Mouse (Mus musculus): ENCODE data around the gene Pfdn6.

The Pfdn6 gene

DNA sequence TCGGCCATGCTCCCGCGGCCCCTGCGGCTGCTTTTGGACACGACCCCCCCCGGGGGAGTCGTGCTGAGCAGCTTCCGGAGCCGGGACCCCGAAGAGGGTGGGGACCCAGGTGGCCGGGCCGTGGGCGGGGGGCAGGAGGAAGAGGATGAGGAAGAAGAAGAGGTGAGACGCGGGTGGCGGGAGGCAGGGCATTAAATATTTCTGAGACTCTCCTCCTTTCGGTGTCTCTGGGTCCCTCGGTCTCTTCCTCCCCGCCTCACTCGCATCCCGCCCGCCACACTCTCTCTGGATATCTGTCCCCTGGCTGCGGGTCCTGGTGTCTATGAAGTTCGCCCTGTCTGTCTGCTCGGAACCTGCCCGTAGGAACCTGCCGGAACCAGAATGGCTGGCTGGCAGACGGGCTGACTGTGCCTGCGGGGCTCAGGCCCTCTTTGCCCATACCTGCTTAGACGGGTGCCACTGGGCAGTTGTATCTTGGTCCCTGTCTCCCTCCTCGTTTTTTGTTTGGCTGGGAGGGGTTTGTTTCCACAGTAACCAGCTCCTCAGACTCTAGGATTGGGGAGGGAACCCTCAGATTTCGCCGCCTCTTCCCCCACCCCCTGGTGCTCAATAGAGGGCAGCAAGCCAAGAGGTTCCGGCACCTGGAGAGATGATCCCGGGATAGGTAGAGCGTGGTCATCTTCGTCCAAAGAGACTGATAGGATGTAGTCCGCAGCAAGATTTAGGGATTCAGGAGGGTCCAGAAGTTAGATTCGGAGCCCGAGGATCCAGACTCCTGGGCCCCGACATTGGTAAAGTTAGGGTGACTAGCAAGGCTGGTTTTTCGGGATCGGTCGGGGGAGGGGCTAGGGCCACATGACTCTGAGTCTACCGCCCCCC lies 9.6 kb downstream of the Pfdn6 start:
- DNase-seq, result peak; percentile 81 to 88

DNA sequence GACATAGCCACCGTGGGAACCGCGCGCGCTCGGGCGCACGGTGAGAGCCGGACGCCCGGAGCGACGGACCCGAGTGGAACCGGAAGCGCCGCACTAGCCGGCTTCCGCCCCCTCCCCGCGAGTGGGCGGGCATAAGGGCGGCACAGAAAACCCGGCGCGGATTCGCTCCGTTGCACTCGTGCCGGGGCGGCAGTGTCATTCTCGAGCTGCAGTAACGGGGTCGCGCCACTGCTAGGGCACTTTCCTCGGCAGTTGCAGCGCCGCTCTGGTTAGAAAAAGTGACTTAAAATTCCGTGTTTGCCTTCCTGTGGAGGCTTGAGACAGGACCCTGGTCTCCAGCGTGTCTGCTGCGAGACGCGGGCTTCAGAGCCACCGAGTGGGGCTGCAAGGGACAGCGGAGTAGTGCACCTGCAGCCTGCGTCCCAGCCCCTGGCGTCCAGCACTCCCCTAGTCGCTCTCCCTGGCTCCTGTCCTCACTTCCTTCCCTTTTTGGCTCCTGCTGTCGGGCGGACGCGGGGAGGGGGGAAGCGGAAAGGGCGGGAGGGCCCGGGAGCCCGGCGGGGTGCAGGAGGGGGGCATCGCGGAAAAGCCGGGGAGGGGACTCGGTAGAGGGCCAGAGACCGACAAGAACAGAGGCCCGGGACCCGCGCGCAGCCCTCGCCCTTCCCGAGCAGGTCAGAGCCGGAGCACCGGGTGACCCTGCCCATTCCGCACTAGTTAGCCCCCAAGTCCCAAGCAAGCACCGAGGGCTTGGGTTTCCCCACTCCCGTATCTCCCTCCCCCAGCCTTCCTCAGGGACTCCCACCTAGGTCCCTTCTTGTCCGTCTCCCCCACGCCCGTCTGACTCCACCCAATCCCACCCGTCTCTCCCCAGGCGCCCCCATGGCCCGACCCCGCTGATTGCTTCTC lies 10.5 kb downstream of the Pfdn6 start, which contains the start of gene Rgl2:
Gene Rgl2, plus strand, starts transcription at position 173 of the 909 bp plus-strand sequence.
- peak; percentile 88 to 89 for DNase-seq

DNA sequence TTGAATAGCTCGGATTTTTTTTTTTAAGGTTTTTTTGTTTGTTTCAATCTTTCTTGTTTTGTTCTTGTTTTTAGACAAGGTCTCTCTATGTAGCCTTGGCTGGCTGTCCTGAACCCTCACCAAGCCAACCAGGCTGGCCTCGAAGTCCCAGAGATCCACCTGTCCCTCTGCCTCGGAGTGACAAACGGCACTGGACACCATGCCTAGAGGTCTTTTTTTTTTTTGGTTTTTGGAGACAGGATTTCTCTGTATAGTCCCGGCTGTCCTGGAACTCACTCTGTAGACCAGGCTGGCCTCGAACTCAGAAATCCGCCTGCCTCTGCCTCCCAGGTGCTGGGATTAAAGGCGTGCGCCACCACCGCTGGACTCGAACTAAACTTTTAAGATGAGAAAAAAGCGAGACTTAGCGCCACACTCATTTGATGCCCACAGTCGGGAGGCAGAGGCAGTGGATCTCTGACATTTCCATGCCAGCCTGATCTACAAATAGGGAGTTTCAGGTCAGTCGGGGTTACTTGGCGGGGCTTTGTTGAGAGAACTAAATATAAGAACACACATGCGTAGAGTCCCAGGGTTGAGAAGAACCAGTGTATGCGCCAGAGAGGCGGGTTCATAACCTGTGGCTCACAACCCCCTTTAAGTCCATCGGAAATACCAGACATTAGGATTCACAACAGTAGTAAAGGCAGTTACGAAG lies 11.7 kb downstream of the Pfdn6 start:
- DNase-seq, result no peak

DNA sequence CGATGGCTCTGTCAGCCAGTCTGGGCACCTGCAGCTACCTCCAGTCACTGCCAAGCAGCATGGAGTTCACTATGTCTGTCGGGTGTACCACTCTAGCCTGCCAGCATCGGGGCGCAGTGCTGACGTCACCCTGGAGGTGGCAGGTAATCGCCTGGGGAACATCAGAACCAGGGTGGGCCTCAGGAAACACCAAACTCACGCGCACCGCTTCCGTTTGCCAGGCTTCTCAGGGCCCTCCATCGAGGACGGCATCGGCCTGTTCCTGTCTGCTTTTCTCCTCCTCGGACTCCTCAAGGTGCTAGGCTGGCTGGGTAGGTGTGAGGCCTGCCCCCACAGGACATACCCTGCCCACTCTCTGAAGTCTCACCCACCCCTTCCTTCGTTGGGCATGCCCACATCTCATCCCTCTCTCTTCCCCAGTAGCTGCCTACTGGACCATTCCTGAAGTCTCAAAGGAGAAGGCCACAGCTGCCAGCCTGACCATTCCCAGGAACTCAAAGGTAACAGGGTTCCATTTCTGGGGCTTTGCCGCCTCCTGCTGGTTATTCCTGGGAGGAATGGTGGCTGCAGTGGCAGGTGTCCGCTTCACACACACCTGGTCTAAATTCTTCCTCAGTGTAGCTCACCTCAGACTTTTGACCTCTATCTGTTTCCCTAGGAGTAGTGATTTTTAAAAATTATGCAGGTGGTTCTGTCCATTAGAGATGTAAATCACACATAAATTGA lies 13.8 kb downstream of the Pfdn6 start:
- no peak for DNase-seq

DNA sequence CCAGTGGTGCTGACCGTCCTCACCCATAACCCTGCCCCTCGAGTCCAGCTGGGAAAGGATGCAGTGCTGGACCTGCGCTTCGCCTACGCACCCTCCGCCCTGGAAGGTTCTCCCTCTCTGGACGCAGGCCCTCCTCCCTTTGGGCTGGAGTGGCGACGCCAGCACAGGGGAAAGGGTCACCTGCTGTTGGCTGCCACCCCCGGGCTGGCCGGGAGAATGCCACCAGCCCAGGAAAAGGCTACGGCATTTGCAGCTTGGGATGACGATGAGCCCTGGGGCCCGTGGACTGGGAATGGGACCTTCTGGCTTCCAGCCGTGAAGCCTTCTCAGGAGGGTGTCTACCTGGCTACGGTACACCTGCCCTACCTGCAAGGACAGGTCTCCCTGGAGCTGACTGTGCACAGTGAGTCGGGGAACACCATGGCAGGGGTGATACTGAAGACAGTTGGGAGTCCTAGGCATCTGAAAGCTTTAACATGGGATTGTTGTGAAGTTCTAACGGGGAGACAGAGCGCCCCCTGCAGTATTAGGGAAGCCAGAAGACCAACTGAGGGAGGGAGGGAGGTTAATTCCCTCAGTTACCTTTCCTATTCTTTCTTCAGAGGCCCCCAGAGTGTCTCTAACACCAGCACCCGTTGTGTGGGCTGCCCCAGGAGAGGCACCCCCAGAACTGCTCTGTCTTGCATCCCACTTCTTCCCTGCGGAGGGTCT lies 14.6 kb downstream of the Pfdn6 start:
- no peak for DNase-seq

DNA sequence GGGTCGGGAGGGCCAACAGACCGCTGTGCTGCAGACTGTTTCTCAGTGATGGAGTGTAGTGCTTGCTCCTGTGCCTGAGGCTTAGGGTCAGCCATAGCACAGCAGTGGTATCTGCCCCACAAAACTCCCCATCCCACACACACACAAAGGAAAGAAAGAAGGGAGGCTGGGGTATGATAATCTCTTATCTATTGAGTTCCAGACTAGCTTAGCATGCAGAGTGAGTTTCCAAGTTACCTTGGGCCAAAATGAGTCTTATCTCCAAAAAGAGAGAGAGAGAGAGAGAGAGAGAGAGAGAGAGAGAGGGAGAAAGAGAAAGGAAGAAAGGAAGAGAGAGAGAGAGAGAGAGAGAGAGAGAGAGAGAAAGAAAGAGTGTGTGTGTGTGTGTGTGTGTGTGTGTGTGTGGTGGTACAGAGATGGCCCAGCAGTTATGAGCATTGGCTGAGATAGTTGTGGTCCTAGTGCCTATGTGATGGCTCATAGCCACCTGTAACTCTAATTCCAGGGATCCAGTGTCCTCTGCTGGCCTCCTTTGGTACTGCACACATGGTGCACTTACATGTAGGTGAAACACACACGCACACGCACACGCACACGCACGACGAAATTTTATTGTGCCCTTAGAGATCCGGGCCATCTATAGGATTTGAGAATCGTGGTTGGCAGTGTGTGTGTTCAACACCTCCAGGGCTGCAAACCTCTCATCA lies 15.4 kb downstream of the Pfdn6 start:
- peak in 1 of 2 experiments; percentile 36 for DNase-seq

DNA sequence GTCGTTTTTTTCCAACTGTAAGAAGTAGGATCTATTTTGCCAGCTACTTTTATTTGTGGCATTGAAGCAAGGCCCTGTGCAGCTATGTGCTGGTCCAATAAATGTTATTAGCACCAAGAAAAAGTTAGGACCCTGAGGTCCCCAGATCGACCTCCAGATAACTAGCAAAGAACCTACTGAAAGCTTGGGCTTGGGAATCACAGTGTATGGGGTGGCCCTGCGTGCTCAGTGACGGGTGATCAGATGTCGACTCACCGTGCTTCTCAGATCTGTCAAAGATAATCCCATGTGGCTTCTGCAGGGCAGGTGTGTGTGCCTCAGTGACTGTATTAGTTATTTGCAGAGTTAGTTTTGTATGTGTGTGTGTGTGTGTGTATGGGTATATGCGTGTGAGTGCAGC lies 18.8 kb downstream of the Pfdn6 start:
- DNase-seq, result no peak

DNA sequence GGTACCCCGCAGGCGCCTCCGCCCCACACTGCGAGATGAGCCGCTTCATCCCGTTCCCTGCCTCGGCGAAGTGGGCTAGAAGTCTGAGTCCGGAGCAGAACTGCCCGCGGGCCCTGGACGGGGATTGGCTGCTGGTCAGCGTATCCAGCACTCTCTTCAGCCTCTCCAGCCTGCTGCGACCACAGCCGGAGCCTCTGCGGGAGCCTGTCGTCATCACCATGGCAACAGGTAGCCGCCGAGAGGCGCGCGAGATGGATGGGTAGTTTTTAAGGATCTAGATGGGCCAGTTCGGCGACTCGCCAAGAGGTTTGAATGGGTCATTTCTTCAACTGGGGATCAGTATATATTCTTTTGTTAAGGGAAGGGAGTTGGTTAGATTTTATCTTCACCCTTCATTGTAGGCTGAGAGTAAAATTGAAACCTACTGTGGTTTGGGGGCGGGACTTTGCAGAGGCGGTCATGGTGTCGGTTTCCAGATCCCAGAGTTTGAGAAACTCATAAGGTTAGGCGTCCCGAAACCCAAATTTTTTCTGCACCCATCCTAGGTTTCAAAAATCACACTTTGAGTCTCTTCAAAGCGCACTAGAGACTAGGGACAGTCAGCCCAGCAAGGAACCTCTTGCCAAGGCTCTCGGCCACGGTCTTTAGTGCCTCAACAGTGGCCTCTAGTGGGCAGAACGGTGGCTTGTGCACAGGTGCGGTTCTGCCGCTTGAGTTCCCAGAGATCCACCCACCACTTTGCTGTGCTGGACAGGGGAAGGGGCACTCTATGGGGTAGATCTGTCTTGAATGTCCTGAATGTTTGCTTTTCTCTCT lies 19.7 kb downstream of the Pfdn6 start:
- DNase-seq, result peak; percentile 85 to 88

DNA sequence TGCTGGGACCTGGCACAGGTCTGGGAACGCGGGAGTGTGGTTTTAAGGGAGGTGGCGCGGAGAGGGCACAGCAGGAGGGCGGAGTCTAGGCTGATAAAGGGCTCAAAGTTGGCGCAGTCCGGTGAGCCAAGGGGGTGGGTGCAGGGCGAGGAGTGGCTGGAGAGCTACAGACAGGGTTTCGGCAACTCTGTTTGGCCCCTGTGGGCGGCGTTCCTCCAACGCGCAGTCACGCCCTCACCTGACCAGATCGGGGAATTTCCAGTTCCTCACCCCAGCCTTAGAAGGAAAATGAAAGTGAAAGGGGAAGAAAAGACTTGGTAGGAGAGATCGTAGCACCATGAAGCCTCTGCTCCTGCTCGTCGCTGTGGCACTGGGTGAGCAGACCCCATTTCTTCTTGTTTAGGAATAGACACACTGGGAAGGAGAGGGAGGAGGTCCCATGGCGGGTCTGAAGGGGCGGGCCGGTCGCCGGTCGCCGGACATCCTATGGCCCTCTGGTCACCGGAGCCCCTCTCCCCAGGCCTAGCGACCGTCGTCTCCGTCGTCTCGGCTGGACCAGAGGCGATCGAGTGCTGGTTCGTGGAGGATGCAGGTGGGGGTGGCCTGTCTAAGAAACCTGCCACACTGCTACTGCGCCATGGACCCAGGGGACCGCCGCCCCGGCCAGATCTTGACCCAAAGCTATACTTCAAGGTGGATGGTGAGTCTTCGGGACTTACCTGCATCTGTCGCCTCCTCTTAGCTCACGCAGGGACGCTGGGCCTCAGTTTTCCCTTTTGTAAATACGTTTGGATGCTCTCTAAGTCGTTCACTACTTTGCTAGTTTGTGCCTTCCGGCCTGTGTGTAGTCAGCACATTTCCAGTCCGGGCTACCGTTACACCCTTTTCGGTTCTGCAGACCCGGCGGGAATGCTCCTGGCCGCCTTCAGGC lies 20.5 kb downstream of the Pfdn6 start:
- peak; percentile 96 to 97 for DNase-seq

DNA sequence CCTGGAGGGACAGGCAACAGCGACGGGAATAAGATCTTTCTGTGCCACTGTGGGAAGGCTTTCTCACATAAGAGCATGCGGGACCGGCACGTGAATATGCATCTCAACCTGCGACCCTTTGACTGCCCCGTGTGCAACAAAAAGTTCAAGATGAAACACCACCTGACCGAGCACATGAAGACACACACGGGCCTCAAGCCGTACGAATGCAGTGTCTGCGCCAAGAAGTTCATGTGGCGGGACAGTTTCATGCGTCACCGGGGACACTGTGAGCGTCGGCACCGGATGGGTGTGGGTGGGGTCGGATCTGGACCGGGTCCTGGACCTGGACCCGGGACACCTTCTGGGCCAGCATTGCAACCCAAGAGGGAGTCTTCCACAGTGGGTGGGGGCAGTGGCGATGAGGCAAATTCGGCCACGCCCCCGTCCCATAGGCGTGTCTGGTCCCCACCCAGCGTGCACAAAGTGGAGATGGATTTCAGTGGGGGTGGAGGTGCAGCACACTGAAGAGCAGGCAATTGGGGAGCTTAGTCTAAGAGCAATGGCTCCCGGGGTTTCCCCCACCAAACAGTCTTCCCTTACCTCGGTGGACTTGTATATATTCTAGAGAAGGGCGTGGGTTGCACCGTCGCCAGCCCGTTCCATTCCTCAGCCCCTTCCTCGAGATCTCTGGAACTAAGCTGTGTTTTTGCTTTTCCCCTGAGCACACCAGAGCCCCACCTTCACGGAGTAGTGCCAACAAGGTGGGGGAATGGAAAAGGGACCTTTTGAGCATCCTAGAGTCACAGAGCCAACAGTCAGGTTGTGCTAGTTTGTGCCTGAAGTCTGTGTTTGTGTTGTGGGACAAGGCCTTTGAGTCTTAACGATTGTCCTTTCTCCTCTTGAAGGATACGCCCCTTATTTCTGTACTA lies 21.6 kb downstream of the Pfdn6 start:
- DNase-seq, result peak; percentile 41 to 50

DNA sequence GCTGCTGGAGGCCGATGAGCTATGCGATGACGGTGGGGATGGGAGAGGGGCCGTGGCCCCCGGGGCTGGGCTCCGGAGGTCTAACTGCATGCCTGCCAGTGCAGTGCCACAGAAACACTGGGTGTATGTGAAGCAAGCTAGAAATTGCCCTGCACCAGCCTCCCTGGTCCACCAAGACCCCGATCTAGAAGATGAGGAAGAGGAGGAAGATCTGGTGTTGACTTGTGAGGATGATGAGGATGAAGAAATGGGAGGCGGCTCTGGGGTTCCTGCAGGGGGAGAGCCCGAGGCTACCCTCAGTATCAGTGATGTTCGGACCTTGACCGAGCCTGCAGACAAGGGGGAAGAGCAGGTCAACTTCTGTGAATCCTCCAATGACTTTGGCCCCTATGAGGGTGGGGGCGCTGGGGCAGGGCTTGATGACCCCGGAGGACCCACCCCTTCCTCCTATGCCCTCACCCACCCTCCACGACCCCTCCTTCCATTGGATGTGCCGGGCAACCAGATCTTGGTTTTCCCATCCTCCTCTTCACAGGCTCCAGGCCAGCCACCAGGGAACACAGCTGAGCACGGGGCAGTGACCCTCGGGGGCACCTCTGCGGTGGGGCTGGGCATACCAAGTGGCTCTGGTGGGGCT lies 22.4 kb downstream of the Pfdn6 start:
- no peak for DNase-seq

DNA sequence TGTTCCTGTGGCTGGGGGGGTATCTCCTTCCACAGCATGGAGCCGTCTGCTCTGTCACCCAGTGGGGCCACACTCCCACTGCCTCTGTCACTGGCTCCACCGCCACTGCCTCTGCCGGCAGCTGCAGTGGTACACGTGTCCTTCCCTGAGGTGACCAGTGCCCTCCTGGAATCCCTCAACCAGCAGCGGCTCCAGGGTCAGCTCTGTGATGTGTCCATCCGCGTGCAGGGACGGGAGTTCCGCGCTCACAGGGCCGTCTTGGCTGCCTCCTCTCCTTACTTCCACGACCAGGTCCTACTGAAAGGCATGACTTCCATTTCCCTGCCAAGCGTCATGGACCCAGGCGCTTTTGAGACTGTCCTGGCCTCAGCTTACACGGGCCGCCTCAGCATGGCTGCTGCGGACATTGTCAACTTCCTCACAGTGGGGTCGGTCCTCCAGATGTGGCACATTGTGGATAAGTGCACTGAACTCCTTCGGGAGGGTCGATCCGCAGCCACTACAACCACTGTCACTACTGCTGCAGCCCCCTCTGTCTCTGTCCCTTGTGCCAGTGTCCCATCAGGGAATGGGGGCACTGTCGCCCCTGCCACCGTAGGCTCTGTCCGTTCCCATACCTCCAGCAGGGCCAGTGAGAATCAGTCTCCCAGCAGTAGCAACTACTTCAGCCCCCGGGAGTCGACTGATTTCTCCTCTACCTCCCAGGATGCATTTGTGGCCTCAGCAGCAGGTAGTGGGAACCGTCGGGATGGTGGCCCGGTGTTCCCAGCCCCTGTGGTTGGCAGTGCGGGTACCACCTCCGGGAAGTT lies 23.1 kb downstream of the Pfdn6 start:
- no peak for DNase-seq

DNA sequence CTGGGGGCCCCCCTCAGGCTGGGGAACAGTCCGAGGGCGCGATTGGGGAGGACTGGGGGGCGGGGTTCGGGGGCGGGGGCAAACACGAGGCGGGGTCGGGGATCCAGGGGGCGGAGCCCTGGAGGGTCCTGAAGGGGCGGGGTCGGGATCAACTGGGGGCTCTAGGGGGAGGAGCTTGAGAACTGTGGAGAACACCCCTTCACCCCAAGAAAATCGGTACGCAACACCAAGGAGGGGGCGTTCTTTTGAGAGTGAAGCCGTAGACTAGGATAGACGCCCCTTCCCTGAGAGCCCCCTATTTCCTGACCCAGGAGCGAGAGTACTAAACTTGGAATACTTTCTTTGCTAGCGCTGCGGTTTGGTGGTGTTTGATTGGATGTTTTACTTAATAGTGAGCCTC lies 23.8 kb downstream of the Pfdn6 start:
- no peak for DNase-seq

DNA sequence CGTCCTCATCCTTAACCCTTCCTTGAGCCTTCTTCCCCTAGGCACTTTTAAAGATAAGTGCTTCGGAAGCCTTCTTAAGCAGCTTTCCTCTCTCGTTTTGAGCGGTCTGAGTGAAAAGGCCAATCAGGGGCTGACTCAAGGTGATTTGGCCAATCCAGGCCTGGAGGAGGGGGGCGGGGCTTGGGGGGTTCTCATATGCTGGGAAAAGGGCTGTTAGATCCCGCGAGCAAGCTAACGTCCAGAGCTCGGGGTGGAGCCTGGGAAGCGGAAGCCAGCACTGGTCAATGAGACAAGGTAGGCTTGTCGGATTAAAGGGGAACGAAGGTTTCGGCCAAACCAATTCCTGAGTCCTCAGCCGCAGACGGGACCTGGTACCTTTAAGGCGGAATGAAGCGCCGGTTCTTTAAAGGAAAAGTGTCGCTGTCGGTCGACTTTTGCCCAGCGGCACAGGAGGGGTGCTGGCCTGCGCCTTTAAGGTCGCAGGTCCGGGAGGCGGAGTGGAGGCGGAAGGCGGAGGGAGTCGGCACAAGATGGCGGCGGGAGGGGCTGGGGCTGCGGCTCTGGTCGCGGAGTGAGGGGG lies 24.4 kb downstream of the Pfdn6 start, which contains the start of the genes Tapbp and Zbtb22:
Gene Tapbp, plus strand, starts transcription at position 229 of the 580 bp plus-strand sequence.
Gene Zbtb22, plus strand, starts transcription at position 234 of the 580 bp plus-strand sequence.
- DNase-seq, result peak; percentile 98 to 99

DNA sequence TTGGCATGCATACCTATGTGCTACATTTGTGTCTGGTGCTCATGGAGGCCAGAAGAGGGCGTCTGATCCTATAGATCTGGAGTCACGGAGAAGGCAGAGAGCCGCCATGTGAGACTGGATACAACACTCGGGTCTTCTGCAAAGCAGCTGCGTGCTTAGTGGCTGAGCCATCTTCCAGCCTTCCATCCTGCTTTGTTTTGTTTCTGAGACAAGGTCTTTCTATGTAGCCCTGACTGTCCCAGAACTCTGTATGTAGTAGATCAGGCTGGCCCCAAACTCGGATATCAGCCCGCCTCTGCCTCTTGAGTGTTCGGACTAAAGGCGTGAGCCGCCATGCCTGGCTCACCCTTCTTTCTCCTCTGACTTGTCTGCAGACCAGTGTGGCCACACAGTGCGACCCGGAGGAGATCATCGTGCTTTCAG lies 25.2 kb downstream of the Pfdn6 start:
- DNase-seq, result no peak

DNA sequence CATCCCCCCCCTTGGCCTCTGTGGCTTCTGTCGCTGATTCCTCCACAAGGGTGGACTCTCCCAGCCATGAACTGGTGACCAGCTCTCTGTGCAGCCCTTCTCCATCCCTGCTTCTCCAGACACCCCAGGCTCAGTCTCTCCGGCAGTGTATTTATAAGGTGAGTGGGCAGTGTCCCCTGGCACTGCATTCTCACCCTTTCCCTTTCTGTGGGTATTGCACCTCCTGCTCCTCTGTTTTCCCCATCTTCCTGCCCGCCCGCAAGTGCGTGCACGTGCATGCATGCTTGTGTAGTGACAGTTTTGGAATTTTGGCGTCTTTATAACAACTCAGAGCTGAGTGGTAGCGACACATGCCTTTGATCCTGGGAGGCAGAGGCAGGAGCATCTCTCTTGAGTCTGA lies 26.2 kb downstream of the Pfdn6 start:
- no peak for DNase-seq
